Mouse (Mus musculus) liver, adult 2 months (tissue): ENCODE data around the gene Erich6.
"Not testable (repeated sequence)": the region's sequence is repeated elsewhere in the genome, so short reads cannot be mapped to it uniquely, and the experiment has no call there.

Experiments
- CTCF ChIP-seq: fragments of 200-500 bp; IDR thresholded peaks from 2 replicates; pipeline ENCODE4 v1.5.1; 2011; ENCODE audit warnings: low read depth, low read length, control low read depth
- POLR2A ChIP-seq: fragments of 200-500 bp; IDR thresholded peaks from 2 replicates; pipeline ENCODE4 v1.6.1; 2011; ENCODE audit warnings: low read length, control low read depth; ENCODE audit not compliant: insufficient read depth; ENCODE audit errors: extremely low read depth

DNA sequence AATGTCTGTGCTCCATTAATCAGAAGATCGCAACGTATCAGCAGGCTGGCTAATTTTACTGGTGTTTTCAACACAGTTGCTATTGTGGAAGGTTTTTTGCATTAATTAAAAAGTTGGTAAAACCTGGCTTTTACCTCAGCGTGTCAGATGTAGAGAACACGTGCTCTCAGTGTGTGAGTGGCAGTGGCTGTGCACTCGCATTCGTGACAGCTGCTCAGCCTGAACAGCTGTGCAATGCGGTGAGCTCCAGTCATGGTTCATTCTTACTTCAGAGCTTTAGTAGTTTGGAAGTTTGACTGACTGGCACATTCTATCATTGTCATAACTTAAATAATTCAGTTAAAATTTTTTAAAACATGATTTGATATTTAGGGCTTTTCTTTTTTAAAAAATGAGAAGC is 44.3 kb downstream of the Erich6 start:
- not testable (repeated sequence) for TF ChIP-seq CTCF, POLR2A
